Mouse (Mus musculus) liver, embryonic 13.5 days (tissue): ENCODE results near the gene Bdkrb2. TPM values are rescaled to one million over a fixed set of nuclear protein-coding genes. Genes with fewer than 3 reads are reported as not detected.

ENCODE experiments used
- ATAC-seq: fragments of 200-750 bp; cut with Nextera tagmentation; 2 replicates; pipeline ENCODE4 v1.8.0; 2017; ENCODE audit warnings: low read depth, mild to moderate bottlenecking, moderate number of reproducible peaks, moderate library complexity
- DNase-seq: peaks from one replicate; pipeline ENCODE4 v3.0.0; 2022
- H3K27ac ChIP-seq: fragments of 300-500 bp; sonication (generic); 2 replicates; pipeline ENCODE4 v1.5.1; 2015; ENCODE audit warnings: moderate library complexity, mild to moderate bottlenecking, inconsistent platforms
- H3K27me3 ChIP-seq: fragments of 300-500 bp; sonication (generic); 2 replicates; pipeline ENCODE4 v1.6.1; 2015; ENCODE audit warnings: mild to moderate bottlenecking, inconsistent platforms
- H3K36me3 ChIP-seq: fragments of 300-500 bp; sonication (generic); 2 replicates; pipeline ENCODE4 v1.6.1; 2015; ENCODE audit warnings: mild to moderate bottlenecking, inconsistent platforms
- H3K4me1 ChIP-seq: fragments of 300-500 bp; sonication (generic); replicated peaks from 2 replicates; pipeline ENCODE4 v1.6.1; 2015; ENCODE audit warnings: inconsistent platforms
- H3K4me2 ChIP-seq: fragments of 300-500 bp; sonication (generic); 2 replicates; pipeline ENCODE4 v1.6.1; 2015; ENCODE audit warnings: inconsistent platforms, mild to moderate bottlenecking, moderate library complexity
- H3K4me3 ChIP-seq: fragments of 300-500 bp; sonication (generic); replicated peaks from 2 replicates; pipeline ENCODE4 v1.5.1; 2015; ENCODE audit warnings: mild to moderate bottlenecking, inconsistent platforms
- H3K9ac ChIP-seq: fragments of 300-500 bp; sonication (generic); 2 replicates; pipeline ENCODE4 v1.6.1; 2015; ENCODE audit warnings: mild to moderate bottlenecking, inconsistent platforms
- H3K9me3 ChIP-seq: fragments of 300-500 bp; sonication (generic); replicated peaks from 2 replicates; pipeline ENCODE4 v1.6.1; 2016; ENCODE audit warnings: inconsistent platforms
- WGBS: fragments of 180-500 bp; shearing (Covaris S2); methylation state at CpG from one replicate; pipeline ENCODE4 v1.1.7; 2015; ENCODE audit not compliant: insufficient replicate concordance; 5-methylcytosine and 5-hydroxymethylcytosine counted together
- polyA plus RNA-seq: library from polyadenylated mRNA; unstranded; fragments of >200 nt; fragmentation: Nextera tagmentation; extraction: Ambion mirVana; gene quantifications from 2 replicates; pipeline ENCODE4 v1.2.1, GENCODE M21; 2015

Gene Bdkrb2
- not detected in 2 replicates for polyA plus RNA-seq

DNA sequence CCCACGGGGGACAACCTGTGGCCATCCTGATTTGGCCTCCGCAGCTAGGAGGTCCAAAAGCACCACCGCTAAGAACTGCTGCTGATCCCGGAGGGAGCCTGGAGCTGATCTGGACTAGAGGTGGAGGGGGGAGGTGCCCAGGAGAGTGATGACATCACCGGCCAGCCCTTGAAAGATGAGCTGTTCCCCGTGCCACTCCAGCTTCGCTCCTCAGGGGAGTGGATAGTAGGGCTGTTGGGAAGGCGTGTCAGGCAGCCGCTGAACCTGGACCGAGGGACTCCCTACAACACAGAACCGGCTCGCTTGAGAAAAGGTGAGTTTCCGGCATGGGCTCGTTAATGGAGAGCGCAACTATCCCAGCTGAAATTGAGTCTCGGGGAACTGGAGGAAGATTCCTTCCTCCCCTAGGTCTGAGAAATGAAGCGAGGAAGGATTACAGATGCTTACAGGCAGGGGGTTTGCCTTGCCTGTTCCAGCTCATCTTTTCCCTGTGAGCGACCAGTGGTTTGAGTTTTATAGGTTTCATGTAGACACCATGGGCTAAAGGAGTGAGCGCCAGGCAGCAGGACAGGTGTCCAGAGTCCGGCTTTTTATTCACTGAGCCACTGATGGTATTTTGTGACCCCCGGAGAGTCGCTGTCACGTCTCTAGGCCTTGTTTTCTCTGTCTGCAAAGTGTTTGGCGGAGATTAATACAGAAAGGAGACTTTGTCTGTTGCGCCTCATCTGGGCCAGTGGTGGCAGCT is at the start of gene Bdkrb2:
Gene Bdkrb2 (plus strand): TSS at position 291 of the 745 bp plus-strand sequence.
- no peak for DNase-seq
- 9% methylated on average over 25 of the region's 25 CpGs for WGBS
- no peak for ATAC-seq
- Histone ChIP-seq H3K9ac (no peak within 1 kb of the TSS), H3K36me3 (no peaks in the 10 kb centered on the region), H3K4me2 (peak within 1 kb of the TSS; percentile 32; the same call in 1 of the 2 replicates), H3K4me3 (peak within 1 kb of the TSS; percentile 16), H3K4me1 (peaks cover 17% of the 10 kb centered on the region), H3K9me3 (no peaks in the 10 kb centered on the region), H3K27ac (no peak within 1 kb of the TSS), H3K27me3 (peaks cover 53% of the 10 kb centered on the region)

DNA sequence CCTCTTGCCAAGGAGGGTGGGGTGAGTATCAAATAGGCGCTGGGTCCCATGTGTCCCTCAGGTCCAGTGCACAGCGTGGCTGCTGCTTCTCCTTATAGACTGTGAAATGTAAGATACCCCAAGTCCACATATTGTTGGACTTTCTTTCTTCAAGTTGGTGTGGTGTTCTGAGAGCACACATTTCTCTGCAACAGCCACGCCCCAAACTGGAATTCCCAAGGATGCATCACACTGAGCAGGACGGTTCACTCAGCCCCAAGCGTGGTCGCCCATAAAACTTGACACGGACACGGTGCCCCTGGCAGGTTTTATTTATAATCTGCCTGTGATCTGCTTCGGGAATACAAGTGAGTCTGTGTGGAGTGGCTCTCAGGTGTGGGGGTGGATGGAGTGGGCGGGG is 48.9 kb upstream of the Bdkrb2 start:
- no peaks in the 10 kb centered on the region for H3K9me3 ChIP-seq
- H3K9ac ChIP-seq = no peak overlapping the region
- no peak for ATAC-seq
- WGBS = 74% methylated on average over 10 of the region's 10 CpGs
- no peaks in the 10 kb centered on the region for H3K36me3 ChIP-seq
- no peaks in the 10 kb centered on the region for H3K4me1 ChIP-seq
- DNase-seq = no peak
- H3K4me3 ChIP-seq = no peak overlapping the region
- H3K4me2 ChIP-seq = no peak overlapping the region
- no peak overlapping the region for H3K27ac ChIP-seq
- H3K27me3 ChIP-seq = no peaks in the 10 kb centered on the region

DNA sequence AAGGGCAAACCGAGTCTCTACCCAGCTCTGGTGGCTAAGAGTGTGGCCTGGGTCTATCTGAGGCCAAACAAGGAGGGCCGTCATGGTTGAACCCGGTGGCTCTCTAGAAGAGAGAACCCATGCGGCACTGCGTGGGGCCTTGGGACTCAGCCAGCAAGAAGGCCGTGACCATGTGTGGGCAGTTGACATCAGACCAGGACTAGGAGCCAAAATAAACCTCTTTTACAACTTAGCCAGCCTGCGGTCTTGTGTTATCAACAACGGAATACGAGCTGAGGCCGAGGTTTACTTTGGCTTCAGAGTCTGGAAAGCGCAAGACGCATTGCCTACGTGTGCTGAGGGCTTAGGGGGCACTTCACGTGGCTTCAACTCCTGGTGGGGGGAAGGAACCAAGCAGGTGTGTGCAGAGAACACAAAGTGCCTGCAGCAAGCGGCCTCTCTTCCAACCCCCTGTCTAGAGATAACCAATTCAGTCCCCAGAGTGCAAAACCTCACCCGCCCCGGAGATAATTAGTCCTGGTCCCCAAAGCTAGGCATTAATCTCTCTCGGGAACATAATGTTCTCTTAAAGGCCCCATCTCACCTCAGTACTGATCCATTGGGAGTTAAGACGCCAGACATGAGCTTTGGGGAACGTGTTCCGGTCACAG is 45.9 kb upstream of the Bdkrb2 start:
- WGBS = 72% methylated on average over 21 of the region's 21 CpGs
- Histone ChIP-seq H3K4me3 (no peak overlapping the region), H3K36me3 (no peaks in the 10 kb centered on the region), H3K4me2 (no peak overlapping the region), H3K4me1 (no peaks in the 10 kb centered on the region), H3K9ac (no peak overlapping the region), H3K27ac (no peak overlapping the region), H3K27me3 (no peaks in the 10 kb centered on the region), H3K9me3 (no peaks in the 10 kb centered on the region)
- DNase-seq (no peak), ATAC-seq (no peak)

DNA sequence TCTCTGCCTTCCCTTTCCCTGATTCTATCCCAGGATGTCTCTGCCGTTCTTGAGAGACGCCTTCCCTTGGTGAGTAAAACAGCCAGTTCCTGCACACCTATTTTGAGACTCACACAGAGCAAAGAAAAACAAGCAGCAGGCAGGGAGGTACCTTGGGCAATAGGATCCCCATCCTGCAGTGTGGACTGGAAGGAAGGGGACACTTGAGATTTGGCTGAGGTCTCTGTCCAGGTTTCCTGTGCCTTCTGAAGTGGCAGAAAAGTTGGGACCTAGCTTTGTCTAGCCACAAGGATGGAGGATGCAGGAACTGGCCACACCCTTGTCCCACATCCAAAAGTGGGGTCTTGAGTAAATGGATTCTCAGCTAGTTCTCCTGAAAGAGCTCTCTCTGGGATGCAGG is 43.2 kb upstream of the Bdkrb2 start:
- H3K27me3 ChIP-seq = no peaks in the 10 kb centered on the region
- 68% methylated on average over 2 of the region's 2 CpGs for WGBS
- no peak for ATAC-seq
- H3K9ac ChIP-seq = no peak overlapping the region
- no peak overlapping the region for H3K27ac ChIP-seq
- no peak overlapping the region for H3K4me3 ChIP-seq
- no peaks in the 10 kb centered on the region for H3K9me3 ChIP-seq
- no peaks in the 10 kb centered on the region for H3K36me3 ChIP-seq
- DNase-seq = no peak
- no peaks in the 10 kb centered on the region for H3K4me1 ChIP-seq
- no peak overlapping the region for H3K4me2 ChIP-seq

DNA sequence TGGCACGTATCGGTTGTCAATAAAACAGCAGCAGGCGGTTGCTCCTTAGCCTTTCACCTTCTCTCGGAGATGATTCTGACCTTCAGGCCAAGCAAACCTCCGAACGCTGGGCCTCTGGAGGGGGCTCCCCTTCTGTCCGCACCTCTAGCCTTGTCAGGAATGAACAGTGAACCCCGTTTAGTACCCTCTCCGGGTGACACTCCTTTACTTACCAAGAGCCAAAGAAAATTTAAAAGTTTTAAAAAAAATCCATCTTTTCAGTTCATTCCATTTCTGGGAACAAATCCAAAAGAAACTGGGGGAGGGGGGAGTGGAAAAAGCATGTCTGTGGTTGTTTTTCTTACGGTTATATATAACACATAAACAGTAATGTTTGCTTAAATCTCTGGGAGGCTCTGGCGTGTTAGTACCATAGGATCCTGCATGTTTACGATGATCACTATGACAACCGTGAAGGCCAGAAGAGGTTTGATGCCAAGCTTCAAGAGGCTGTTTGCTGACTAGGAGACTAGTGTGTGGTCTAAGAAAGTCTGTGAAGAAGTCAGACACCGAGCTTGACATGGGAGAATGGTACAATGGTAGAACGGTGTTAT is 41.8 kb upstream of the Bdkrb2 start:
- no peak overlapping the region for H3K4me2 ChIP-seq
- no peaks in the 10 kb centered on the region for H3K36me3 ChIP-seq
- no peak for ATAC-seq
- no peaks in the 10 kb centered on the region for H3K4me1 ChIP-seq
- no peak overlapping the region for H3K9ac ChIP-seq
- 75% methylated on average over 15 of the region's 15 CpGs for WGBS
- H3K4me3 ChIP-seq = no peak overlapping the region
- H3K9me3 ChIP-seq = no peaks in the 10 kb centered on the region
- no peaks in the 10 kb centered on the region for H3K27me3 ChIP-seq
- H3K27ac ChIP-seq = no peak overlapping the region
- no peak for DNase-seq

DNA sequence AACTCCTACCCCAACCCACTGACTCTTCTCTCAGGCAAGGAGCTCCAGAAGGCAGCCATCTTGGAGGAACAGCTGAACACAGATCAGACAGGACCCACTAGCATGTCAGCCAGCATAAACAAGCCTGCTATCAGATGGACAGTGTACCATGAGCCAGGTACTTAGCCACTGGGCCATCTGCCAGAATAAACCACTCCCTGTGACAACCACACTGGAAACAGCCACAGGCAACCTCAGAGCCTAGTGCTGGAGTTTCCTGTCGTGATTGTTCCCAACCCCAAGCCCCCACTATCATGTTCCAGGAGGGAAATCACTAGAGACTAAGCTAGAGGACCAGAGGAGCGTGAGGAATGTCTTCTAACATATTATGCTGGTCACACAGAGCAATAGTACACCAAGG is 39.3 kb upstream of the Bdkrb2 start:
- Histone ChIP-seq H3K27me3 (no peaks in the 10 kb centered on the region), H3K4me1 (no peaks in the 10 kb centered on the region), H3K4me3 (no peak overlapping the region), H3K9me3 (no peaks in the 10 kb centered on the region), H3K36me3 (no peaks in the 10 kb centered on the region), H3K4me2 (no peak overlapping the region), H3K9ac (no peak overlapping the region), H3K27ac (no peak overlapping the region)
- no peak for DNase-seq
- ATAC-seq = no peak
- WGBS = 44% methylated on average over 2 of the region's 2 CpGs

DNA sequence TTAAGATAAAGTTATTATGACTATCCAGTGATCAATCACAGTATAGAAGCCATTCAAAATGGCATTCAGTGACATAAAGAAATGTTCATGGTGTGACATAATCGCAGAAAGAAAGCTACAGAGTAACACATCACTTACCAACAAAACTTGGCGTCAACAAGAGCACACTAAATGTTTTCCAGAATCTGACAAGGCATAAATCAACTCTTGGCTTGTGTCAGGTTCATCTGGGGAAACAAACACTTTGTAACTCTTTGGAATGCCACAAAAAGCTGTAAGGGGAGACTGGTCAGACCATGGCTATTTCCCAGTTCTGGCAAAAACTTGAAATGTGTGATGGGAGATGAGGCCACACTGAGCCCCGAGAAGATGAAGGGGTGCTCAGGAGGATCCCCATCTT is 36.8 kb upstream of the Bdkrb2 start:
- Histone ChIP-seq H3K4me1 (no peaks in the 10 kb centered on the region), H3K27ac (no peak overlapping the region), H3K4me2 (no peak overlapping the region), H3K36me3 (no peaks in the 10 kb centered on the region), H3K9ac (no peak overlapping the region), H3K9me3 (no peaks in the 10 kb centered on the region), H3K27me3 (no peaks in the 10 kb centered on the region), H3K4me3 (no peak overlapping the region)
- ATAC-seq = no peak
- no peak for DNase-seq
- 61% methylated on average over 3 of the region's 3 CpGs for WGBS

DNA sequence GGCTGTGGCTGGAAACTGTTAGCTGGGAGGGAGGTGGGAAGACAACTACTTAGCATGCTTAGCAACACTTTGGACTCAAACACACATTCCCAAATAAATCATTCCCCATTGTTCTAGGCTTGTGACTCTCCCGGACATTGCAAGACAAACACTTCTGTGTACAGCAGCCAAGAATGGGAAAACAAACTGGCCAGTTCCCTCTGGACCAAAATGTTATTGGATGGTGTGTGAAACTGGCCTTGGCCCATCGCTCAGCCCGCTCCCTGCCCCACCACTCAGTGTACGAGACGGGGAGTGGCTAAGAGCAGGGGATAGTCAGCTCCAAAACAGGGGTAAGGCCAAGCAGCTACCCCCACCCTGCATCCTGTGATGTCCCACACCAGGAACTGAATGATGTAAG is 36.2 kb upstream of the Bdkrb2 start:
- Histone ChIP-seq H3K4me2 (no peak overlapping the region), H3K27me3 (no peaks in the 10 kb centered on the region), H3K4me1 (no peaks in the 10 kb centered on the region), H3K36me3 (no peaks in the 10 kb centered on the region), H3K9me3 (no peaks in the 10 kb centered on the region), H3K27ac (no peak overlapping the region), H3K9ac (no peak overlapping the region), H3K4me3 (no peak overlapping the region)
- ATAC-seq = no peak
- 60% methylated on average over 5 of the region's 5 CpGs for WGBS
- no peak for DNase-seq

DNA sequence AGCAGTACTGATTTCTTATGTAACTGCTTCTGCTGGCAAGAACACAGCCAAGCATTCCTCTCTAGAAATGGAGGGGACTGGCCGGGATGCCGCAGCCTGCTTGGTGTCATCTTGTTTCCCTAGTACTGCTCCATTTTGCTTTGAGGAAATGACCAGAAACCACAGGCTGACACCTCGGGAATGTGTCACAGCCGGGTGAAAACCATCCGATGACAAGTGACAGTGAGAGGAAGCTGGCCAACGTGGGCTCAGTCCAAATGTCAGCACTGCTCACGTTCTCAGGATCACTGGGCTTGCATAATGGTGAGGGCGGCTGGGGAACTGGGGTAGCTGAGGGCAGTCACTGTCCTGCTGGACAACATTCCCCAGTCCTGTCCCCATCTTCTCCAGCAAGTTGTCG is 33.5 kb upstream of the Bdkrb2 start:
- Histone ChIP-seq H3K9me3 (no peaks in the 10 kb centered on the region), H3K4me2 (no peak overlapping the region), H3K27ac (no peak overlapping the region), H3K27me3 (no peaks in the 10 kb centered on the region), H3K9ac (no peak overlapping the region), H3K4me1 (no peaks in the 10 kb centered on the region), H3K36me3 (no peaks in the 10 kb centered on the region), H3K4me3 (no peak overlapping the region)
- DNase-seq (no peak), ATAC-seq (no peak)
- WGBS = 17% methylated on average over 9 of the region's 9 CpGs

DNA sequence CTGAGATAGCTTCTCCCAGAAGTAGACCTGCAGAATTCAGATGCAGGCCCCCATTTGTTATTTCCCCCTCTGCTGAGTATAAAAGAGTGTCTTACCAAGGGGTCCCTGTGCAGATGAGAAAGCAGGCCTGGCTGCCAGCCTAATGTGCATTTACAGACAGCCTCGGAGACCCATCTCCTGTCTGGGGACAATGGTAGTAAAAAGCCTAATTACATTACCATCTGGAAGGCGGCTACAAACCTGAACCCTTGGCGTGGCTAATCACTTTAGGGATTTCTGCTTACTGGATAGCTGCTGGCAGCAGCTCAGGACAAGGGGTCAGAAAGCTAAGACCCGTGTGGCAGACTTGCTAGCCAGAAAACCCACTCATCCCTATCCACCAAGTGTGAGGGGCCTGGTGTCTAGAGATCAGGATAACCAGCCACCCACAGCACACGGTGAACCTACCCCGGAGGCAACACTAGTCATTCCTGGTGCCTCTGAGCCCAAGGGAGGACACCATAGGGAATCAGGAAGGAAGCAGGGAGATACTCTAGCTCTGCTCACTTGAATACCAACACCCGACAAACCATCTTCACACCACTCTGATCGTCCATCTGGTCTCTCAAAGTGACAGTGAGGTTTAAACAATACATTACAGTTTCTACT is 31.2 kb upstream of the Bdkrb2 start:
- Histone ChIP-seq H3K9ac (no peak overlapping the region), H3K9me3 (no peaks in the 10 kb centered on the region), H3K27ac (no peak overlapping the region), H3K36me3 (no peaks in the 10 kb centered on the region), H3K4me1 (no peaks in the 10 kb centered on the region), H3K4me2 (no peak overlapping the region), H3K27me3 (no peaks in the 10 kb centered on the region), H3K4me3 (no peak overlapping the region)
- DNase-seq (no peak), ATAC-seq (no peak)
- WGBS = 50% methylated on average over 8 of the region's 8 CpGs

DNA sequence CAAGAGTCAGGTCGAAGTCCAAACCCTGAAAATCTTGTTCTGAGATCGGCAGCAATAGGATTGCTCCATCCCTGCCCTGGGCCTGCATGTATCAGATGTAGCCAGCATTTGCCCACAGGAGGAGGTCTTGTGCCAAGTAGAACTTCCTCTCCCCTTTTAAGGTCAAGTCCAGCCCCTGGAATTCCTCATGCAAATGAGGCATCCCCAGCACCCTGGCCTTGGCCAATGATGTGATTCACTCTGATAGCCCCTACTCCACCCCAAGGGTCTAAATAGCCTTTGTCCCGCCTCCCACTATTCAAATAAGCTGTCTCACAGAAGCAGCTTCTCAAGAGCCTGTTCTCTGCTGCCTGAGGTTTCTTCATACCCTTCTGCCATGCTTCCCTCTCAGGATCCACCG is 28.2 kb upstream of the Bdkrb2 start:
- H3K4me3 ChIP-seq = no peak overlapping the region
- no peaks in the 10 kb centered on the region for H3K4me1 ChIP-seq
- H3K4me2 ChIP-seq = no peak overlapping the region
- H3K27ac ChIP-seq = no peak overlapping the region
- no peak overlapping the region for H3K9ac ChIP-seq
- DNase-seq (no peak), ATAC-seq (no peak)
- no peaks in the 10 kb centered on the region for H3K36me3 ChIP-seq
- no peaks in the 10 kb centered on the region for H3K9me3 ChIP-seq
- WGBS = 64% methylated on average over 4 of the region's 4 CpGs
- no peaks in the 10 kb centered on the region for H3K27me3 ChIP-seq
